Mouse (Mus musculus) layer of hippocampus, adult 9-11 months (tissue): ENCODE measurements at regions not wholly inside any gene's neighbourhood (a gene's known extent, or its start where the extent isn't known, plus 50 kb on each side); places are given as distances from the start of the nearest gene placed in this dataset.
A peak's percentile ranks its signal among the peaks of the same experiment; 100 is the strongest.

Source experiments
- DNase-seq: peaks from one replicate; pipeline ENCODE4 v3.0.0; 2022

GRCm38 (mm10) chr10:126480382-126480781 is 420.8 kb downstream of the Atp23 start:
- DNase-seq, result no peak

- no peak for DNase-seq
Observed at GRCm38 (mm10) chr10:126479743-126480142, 421.4 kb downstream of the Atp23 start.

- no peak for DNase-seq
Observed at GRCm38 (mm10) chr10:126473050-126473719, 428.0 kb downstream of the Atp23 start.

GRCm38 (mm10) chr10:126470838-126471491 is 430.2 kb downstream of the Atp23 start:
- no peak for DNase-seq

- DNase-seq, result no peak
Observed at GRCm38 (mm10) chr10:126462770-126463169, 438.4 kb downstream of the Atp23 start.

- DNase-seq, result peak; percentile 36
Observed at GRCm38 (mm10) chr10:126458523-126458922, 442.6 kb downstream of the Atp23 start.

GRCm38 (mm10) chr10:126452757-126453528 is 448.2 kb downstream of the Atp23 start:
- DNase-seq, result no peak

GRCm38 (mm10) chr10:126452057-126452622 is 449.0 kb downstream of the Atp23 start:
- DNase-seq, result no peak

- no peak for DNase-seq
Observed at GRCm38 (mm10) chr10:126431222-126431621, 465.3 kb downstream of the Lrig3 start.

- DNase-seq, result no peak
Observed at GRCm38 (mm10) chr10:126430346-126430745, 464.4 kb downstream of the Lrig3 start.

- no peak for DNase-seq
Observed at GRCm38 (mm10) chr10:126429502-126429901, 463.5 kb downstream of the Lrig3 start.

- no peak for DNase-seq
Observed at GRCm38 (mm10) chr10:126422066-126422465, 456.1 kb downstream of the Lrig3 start.

GRCm38 (mm10) chr10:126413786-126414185 is 447.8 kb downstream of the Lrig3 start:
- DNase-seq, result no peak

GRCm38 (mm10) chr10:126392235-126392634 is 426.3 kb downstream of the Lrig3 start:
- no peak for DNase-seq

GRCm38 (mm10) chr10:126391770-126392169 is 425.8 kb downstream of the Lrig3 start:
- DNase-seq, result no peak

GRCm38 (mm10) chr10:126386430-126386829 is 420.5 kb downstream of the Lrig3 start:
- no peak for DNase-seq

GRCm38 (mm10) chr10:126385644-126386043 is 419.7 kb downstream of the Lrig3 start:
- DNase-seq, result no peak

- DNase-seq, result no peak
Observed at GRCm38 (mm10) chr10:126380381-126380780, 414.4 kb downstream of the Lrig3 start.

GRCm38 (mm10) chr10:126379239-126379638 is 413.3 kb downstream of the Lrig3 start:
- no peak for DNase-seq

GRCm38 (mm10) chr10:126373906-126374305 is 407.9 kb downstream of the Lrig3 start:
- DNase-seq, result no peak

GRCm38 (mm10) chr10:126371881-126372280 is 405.9 kb downstream of the Lrig3 start:
- no peak for DNase-seq

- DNase-seq, result no peak
Observed at GRCm38 (mm10) chr10:126349076-126349475, 383.1 kb downstream of the Lrig3 start.

GRCm38 (mm10) chr10:126337426-126337825 is 371.5 kb downstream of the Lrig3 start:
- DNase-seq, result no peak
